Mouse (Mus musculus) frontal cortex, adult (tissue): ENCODE measurements around the gene Sept12.

Source experiments
- ATAC-seq: cut with Nextera tagmentation; 2 replicates; pipeline ENCODE4 v1.9.2; 2017; ENCODE audit warnings: mild to moderate bottlenecking, moderate library complexity, mixed read lengths; ENCODE audit not compliant: low TSS enrichment

The Sept12 gene

GRCm38 (mm10) chr16:4938461-4938860 is 59.2 kb downstream of the Sept12 start, which contains the start of gene Nudt16l1:
Nudt16l1 (plus strand) TSS chr16:4938761.
- ATAC-seq, result no peak; the same call in 1 of the 2 replicates

GRCm38 (mm10) chr16:4937351-4938190 is 60.1 kb downstream of the Sept12 start:
- no peak for ATAC-seq
